Comparison of ENCODE assay signal across 8 mouse cellular contexts in the genomic region with DNA sequence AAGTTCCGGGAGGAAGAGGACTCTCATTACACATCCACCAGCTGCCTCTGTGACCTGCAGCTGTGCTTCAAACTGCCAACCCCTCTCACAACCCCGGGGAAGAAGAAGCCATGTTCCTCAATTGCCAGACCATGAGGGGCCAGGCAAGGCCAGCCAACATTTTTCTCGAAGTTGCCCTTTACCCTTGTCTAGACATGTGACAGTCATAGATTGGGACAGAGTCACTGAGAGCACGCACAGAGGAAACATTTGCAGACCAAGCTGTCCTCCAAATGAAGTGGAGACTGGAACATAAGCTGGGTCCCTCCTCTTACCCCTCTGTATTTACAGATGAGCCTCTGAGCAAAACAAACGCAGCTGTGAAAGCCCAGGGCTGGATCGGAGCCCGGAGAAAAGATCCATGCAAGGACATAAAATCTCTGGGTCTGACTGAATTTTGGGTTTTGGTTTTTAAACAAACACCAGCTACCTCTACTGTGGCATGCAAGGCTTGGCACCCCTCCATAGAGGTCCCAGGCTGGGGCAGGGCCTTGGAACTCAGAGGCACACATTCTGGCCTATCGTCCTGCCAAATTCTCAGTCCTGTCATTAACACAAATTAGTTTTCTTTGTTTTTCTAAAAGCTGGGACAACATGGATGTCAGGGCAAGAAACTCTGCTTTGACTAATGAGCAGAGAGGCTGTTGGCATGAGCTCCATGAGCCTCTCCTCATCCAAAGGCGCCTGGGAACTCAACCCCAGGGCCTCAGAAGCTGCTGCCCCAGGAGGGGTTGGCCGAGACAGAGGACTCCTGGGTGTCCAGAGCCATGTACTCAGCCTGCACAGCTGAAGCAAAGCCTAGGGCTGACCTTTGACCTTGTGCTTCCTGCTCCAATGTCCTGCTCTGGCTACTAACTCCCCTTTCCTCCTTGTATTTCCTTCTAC. TPM values are rescaled to one million over a fixed set of nuclear protein-coding genes. Genes with fewer than 3 reads are reported as not detected.
DNase-seq lines count a peak whose midpoint lies in the region; ATAC-seq and TF ChIP-seq lines count a peak whose summit lies in the region.

No protein-coding gene starts in this region.

- no peak for TF ChIP-seq POLR2A in thymus, adult 2 months (IDR thresholded peaks at IDR 0.05; ENCODE audit: control insufficient read depth, extremely low read depth, insufficient read depth, low read length, poor library complexity)

- WGBS in midbrain, embryonic 13.5 days: 84% methylated on average over 10 of the region's 10 CpGs
- WGBS in midbrain, embryonic 11.5 days: 81% methylated on average over 10 of the region's 10 CpGs
- WGBS in embryonic facial prominence, embryonic 15.5 days: 43% methylated on average over 10 of the region's 10 CpGs
- WGBS in hindbrain, embryonic 15.5 days: 59% methylated on average over 10 of the region's 10 CpGs
- WGBS in midbrain, embryonic 15.5 days: 77% methylated on average over 10 of the region's 10 CpGs
- WGBS in thymus, adult 2 months: 89% methylated on average over 10 of the region's 10 CpGs

- H3K9ac ChIP-seq in midbrain, embryonic 13.5 days (replicated peaks): no peak overlapping the region
- no peak overlapping the region for H3K9ac ChIP-seq in midbrain, embryonic 11.5 days (ENCODE audit: low read length)
- H3K9ac ChIP-seq in embryonic facial prominence, embryonic 15.5 days: no peak overlapping the region
- H3K9ac ChIP-seq in hindbrain, embryonic 15.5 days: no peak overlapping the region
- no peak overlapping the region for H3K9ac ChIP-seq in midbrain, embryonic 15.5 days

- H3K4me1 ChIP-seq in midbrain, embryonic 13.5 days (replicated peaks): peaks cover 28% of the 10 kb centered on the region
- H3K4me1 ChIP-seq in midbrain, embryonic 11.5 days (ENCODE audit: control insufficient read depth, insufficient read depth, low read length): 0 out of 2 replicates have a peak, but pooled peaks cover 2% of the 10 kb centered on the region
- peaks cover 66% of the 10 kb centered on the region for H3K4me1 ChIP-seq in embryonic facial prominence, embryonic 15.5 days
- H3K4me1 ChIP-seq in hindbrain, embryonic 15.5 days (replicated peaks): peaks cover 48% of the 10 kb centered on the region
- peaks cover 26% of the 10 kb centered on the region for H3K4me1 ChIP-seq in midbrain, embryonic 15.5 days
- H3K4me1 ChIP-seq in thymus, adult 2 months (replicated peaks; ENCODE audit: control insufficient read depth, insufficient read depth, low read length): no peaks in the 10 kb centered on the region

- H3K9me3 ChIP-seq in midbrain, embryonic 13.5 days: no peaks in the 10 kb centered on the region
- no peaks in the 10 kb centered on the region for H3K9me3 ChIP-seq in midbrain, embryonic 11.5 days (ENCODE audit: control insufficient read depth, low read length)
- no peaks in the 10 kb centered on the region for H3K9me3 ChIP-seq in embryonic facial prominence, embryonic 15.5 days (replicated peaks)
- H3K9me3 ChIP-seq in hindbrain, embryonic 15.5 days: no peaks in the 10 kb centered on the region
- H3K9me3 ChIP-seq in midbrain, embryonic 15.5 days: no peaks in the 10 kb centered on the region

- no peak for TF ChIP-seq CTCF in thymus, adult 2 months (IDR thresholded peaks at IDR 0.05; ENCODE audit: borderline replicate concordance, control insufficient read depth, extremely low read depth, insufficient read depth, low read length, poor library complexity)

- no peak for DNase-seq in midbrain, embryonic 11.5 days (ENCODE audit: low spot score, missing footprints)
- peak; percentile 71 to 72 for DNase-seq in layer of hippocampus, postnatal 10 days (ENCODE audit: low spot score in 2 of 2)
- no peak for DNase-seq in thymus, adult 2 months

- peak overlapping the region; percentile 21; the same call in 1 of the 2 replicates for H3K27ac ChIP-seq in midbrain, embryonic 13.5 days
- no peak overlapping the region for H3K27ac ChIP-seq in midbrain, embryonic 11.5 days (ENCODE audit: low read depth, low read length)
- peak overlapping the region; percentile 92 for H3K27ac ChIP-seq in embryonic facial prominence, embryonic 15.5 days (replicated peaks)
- peak overlapping the region; percentile 30 for H3K27ac ChIP-seq in hindbrain, embryonic 15.5 days (replicated peaks)
- H3K27ac ChIP-seq in midbrain, embryonic 15.5 days: peak overlapping the region; percentile 31; the same call in 1 of the 2 replicates
- H3K27ac ChIP-seq in thymus, adult 2 months (ENCODE audit: control insufficient read depth, insufficient read depth, low read length): no peak overlapping the region

- H3K27me3 ChIP-seq in midbrain, embryonic 13.5 days: no peaks in the 10 kb centered on the region
- H3K27me3 ChIP-seq in midbrain, embryonic 11.5 days (ENCODE audit: control insufficient read depth, insufficient read depth, low read length): no peaks in the 10 kb centered on the region
- no peaks in the 10 kb centered on the region for H3K27me3 ChIP-seq in embryonic facial prominence, embryonic 15.5 days
- H3K27me3 ChIP-seq in hindbrain, embryonic 15.5 days: no peaks in the 10 kb centered on the region
- H3K27me3 ChIP-seq in midbrain, embryonic 15.5 days (replicated peaks): no peaks in the 10 kb centered on the region
- H3K27me3 ChIP-seq in thymus, adult 2 months (ENCODE audit: control insufficient read depth, insufficient read depth, low read length): no peaks in the 10 kb centered on the region

- no peak overlapping the region for H3K4me2 ChIP-seq in midbrain, embryonic 13.5 days (replicated peaks)
- H3K4me2 ChIP-seq in midbrain, embryonic 11.5 days: no peak overlapping the region
- no peak overlapping the region for H3K4me2 ChIP-seq in embryonic facial prominence, embryonic 15.5 days (replicated peaks)
- H3K4me2 ChIP-seq in hindbrain, embryonic 15.5 days: no peak overlapping the region
- H3K4me2 ChIP-seq in midbrain, embryonic 15.5 days: no peak overlapping the region

- H3K4me3 ChIP-seq in midbrain, embryonic 13.5 days (replicated peaks): no peak overlapping the region
- no peak overlapping the region for H3K4me3 ChIP-seq in midbrain, embryonic 11.5 days (ENCODE audit: low read depth, low read length)
- H3K4me3 ChIP-seq in embryonic facial prominence, embryonic 15.5 days (replicated peaks): no peak overlapping the region
- H3K4me3 ChIP-seq in hindbrain, embryonic 15.5 days: no peak overlapping the region
- no peak overlapping the region for H3K4me3 ChIP-seq in midbrain, embryonic 15.5 days
- H3K4me3 ChIP-seq in thymus, adult 2 months (ENCODE audit: control insufficient read depth, insufficient read depth, low read length): no peak overlapping the region

- peaks cover 66% of the 10 kb centered on the region for H3K36me3 ChIP-seq in midbrain, embryonic 13.5 days
- H3K36me3 ChIP-seq in midbrain, embryonic 11.5 days (ENCODE audit: control insufficient read depth, insufficient read depth, low read length): peaks cover 23% of the 10 kb centered on the region
- peaks cover 54% of the 10 kb centered on the region for H3K36me3 ChIP-seq in embryonic facial prominence, embryonic 15.5 days
- H3K36me3 ChIP-seq in hindbrain, embryonic 15.5 days: peaks cover 44% of the 10 kb centered on the region
- H3K36me3 ChIP-seq in midbrain, embryonic 15.5 days (replicated peaks): peaks cover 36% of the 10 kb centered on the region
- H3K36me3 ChIP-seq in thymus, adult 2 months (ENCODE audit: control insufficient read depth, insufficient read depth, low read length): peaks cover 59% of the 10 kb centered on the region

- ATAC-seq in midbrain, embryonic 13.5 days: no peak
- no peak for ATAC-seq in midbrain, embryonic 11.5 days (ENCODE audit: low FRiP score)
- ATAC-seq in embryonic facial prominence, embryonic 15.5 days (ENCODE audit: insufficient number of reproducible peaks, low FRiP score, low TSS enrichment, low read depth): peak; percentile 45; the same call in 1 of the 2 replicates
- peak; percentile 55; the same call in 1 of the 2 replicates for ATAC-seq in hindbrain, embryonic 15.5 days (ENCODE audit: low FRiP score, low read depth)
- ATAC-seq in midbrain, embryonic 15.5 days (replicated peaks): no peak
- no peak for ATAC-seq in CD4-positive, CD25-positive, alpha-beta regulatory T cell, adult 4 months

RNA-seq across cellular contexts. Expression of a gene that starts 36.5 kb away (rescaled TPM):
- 0.62 and 0.70 TPM in 2 replicates for polyA plus RNA-seq in midbrain, embryonic 13.5 days (2015; fragmentation: Nextera tagmentation; extraction: Ambion mirVana)
- polyA plus RNA-seq in midbrain, embryonic 11.5 days (2014; fragmentation: Nextera tagmentation; extraction: Ambion mirVana): 0.17 and 0.42 TPM in 2 replicates
- polyA plus RNA-seq in embryonic facial prominence, embryonic 15.5 days (2015; fragmentation: Nextera tagmentation; extraction: Ambion mirVana): 1.1 and 1.4 TPM in 2 replicates
- polyA plus RNA-seq in hindbrain, embryonic 15.5 days (2015; fragmentation: Nextera tagmentation; extraction: Ambion mirVana): 0.51 and 0.58 TPM in 2 replicates
- under 1 TPM; 0.54 to 0.82 TPM for total RNA-seq in layer of hippocampus, postnatal 10 days (2021)
- polyA plus RNA-seq in midbrain, embryonic 15.5 days (2015; fragmentation: Nextera tagmentation; extraction: Ambion mirVana): 0.33 and 0.52 TPM in 2 replicates
- not detected for polyA plus RNA-seq in CD4-positive, CD25-positive, alpha-beta regulatory T cell, adult 4 months (2017; shearing (Covaris generic))
- polyA plus RNA-seq in thymus, adult 2 months (2012; rRNA removed): 0.20 and 1.00 TPM in 2 replicates

RNA-seq across cellular contexts. Expression of a gene that starts 44.4 kb away (rescaled TPM):
- 120 and 132 TPM in 2 replicates for polyA plus RNA-seq in midbrain, embryonic 13.5 days (2015; fragmentation: Nextera tagmentation; extraction: Ambion mirVana)
- polyA plus RNA-seq in midbrain, embryonic 11.5 days (2014; fragmentation: Nextera tagmentation; extraction: Ambion mirVana): 141 and 144 TPM in 2 replicates
- polyA plus RNA-seq in embryonic facial prominence, embryonic 15.5 days (2015; fragmentation: Nextera tagmentation; extraction: Ambion mirVana): 321 and 328 TPM in 2 replicates
- 140 and 154 TPM in 2 replicates for polyA plus RNA-seq in hindbrain, embryonic 15.5 days (2015; fragmentation: Nextera tagmentation; extraction: Ambion mirVana)
- total RNA-seq in layer of hippocampus, postnatal 10 days (2021): 100 to 1,000 TPM; 128 to 129 TPM
- polyA plus RNA-seq in midbrain, embryonic 15.5 days (2015; fragmentation: Nextera tagmentation; extraction: Ambion mirVana): 140 and 143 TPM in 2 replicates
- 100 to 1,000 TPM in 1 of 2 experiments, 10 to 100 TPM in 1; 82.6 to 106 TPM for polyA plus RNA-seq in CD4-positive, CD25-positive, alpha-beta regulatory T cell, adult 4 months (2017; shearing (Covaris generic))
- polyA plus RNA-seq in thymus, adult 2 months (2012; rRNA removed): 243 and 268 TPM in 2 replicates

RNA-seq across cellular contexts. Expression of a gene that starts 54.1 kb away (rescaled TPM):
- polyA plus RNA-seq in midbrain, embryonic 13.5 days (2015; fragmentation: Nextera tagmentation; extraction: Ambion mirVana): 8.5 and 9.8 TPM in 2 replicates
- 0.97 and 1.4 TPM in 2 replicates for polyA plus RNA-seq in midbrain, embryonic 11.5 days (2014; fragmentation: Nextera tagmentation; extraction: Ambion mirVana)
- 187 and 265 TPM in 2 replicates for polyA plus RNA-seq in embryonic facial prominence, embryonic 15.5 days (2015; fragmentation: Nextera tagmentation; extraction: Ambion mirVana)
- 4.7 and 7.9 TPM in 2 replicates for polyA plus RNA-seq in hindbrain, embryonic 15.5 days (2015; fragmentation: Nextera tagmentation; extraction: Ambion mirVana)
- total RNA-seq in layer of hippocampus, postnatal 10 days (2021): under 1 TPM in 1 of 2 experiments, not detected in 1; 0.62 TPM
- polyA plus RNA-seq in midbrain, embryonic 15.5 days (2015; fragmentation: Nextera tagmentation; extraction: Ambion mirVana): 7.8 and 9.2 TPM in 2 replicates
- 1 to 10 TPM; 1.1 to 1.6 TPM for polyA plus RNA-seq in CD4-positive, CD25-positive, alpha-beta regulatory T cell, adult 4 months (2017; shearing (Covaris generic))
- 13.0 and 15.5 TPM in 2 replicates for polyA plus RNA-seq in thymus, adult 2 months (2012; rRNA removed)

Comparison
In these comparisons a context has a peak if more than half of its experiments do, and no peak if none do; other contexts are left out.
1. H3K27ac ChIP-seq: peak in midbrain, embryonic 13.5 days (single experiment), embryonic facial prominence, embryonic 15.5 days (single experiment), hindbrain, embryonic 15.5 days (single experiment) and midbrain, embryonic 15.5 days (single experiment); none in midbrain, embryonic 11.5 days (single experiment) and thymus, adult 2 months (single experiment).
2. ATAC-seq: peak in embryonic facial prominence, embryonic 15.5 days (single experiment) and hindbrain, embryonic 15.5 days (single experiment); none in midbrain, embryonic 13.5 days (single experiment), midbrain, embryonic 11.5 days (single experiment), midbrain, embryonic 15.5 days (single experiment) and CD4-positive, CD25-positive, alpha-beta regulatory T cell, adult 4 months (single experiment).
3. DNase-seq: peak in layer of hippocampus, postnatal 10 days (2 of 2); none in midbrain, embryonic 11.5 days (single experiment) and thymus, adult 2 months (single experiment).
4. RNA of a gene that starts 54.1 kb away (polyA plus RNA-seq): 187 to 265 TPM in embryonic facial prominence, embryonic 15.5 days; 13.0 to 15.5 TPM in thymus, adult 2 months, 8.5 to 9.8 TPM in midbrain, embryonic 13.5 days, 7.8 to 9.2 TPM in midbrain, embryonic 15.5 days, 4.7 to 7.9 TPM in hindbrain, embryonic 15.5 days, 1.1 to 1.6 TPM in CD4-positive, CD25-positive, alpha-beta regulatory T cell, adult 4 months and 0.97 to 1.4 TPM in midbrain, embryonic 11.5 days; every median in the first group is over 10 times any median in the second.